Mouse (Mus musculus): ENCODE results near the gene Rnf224.

DNA sequence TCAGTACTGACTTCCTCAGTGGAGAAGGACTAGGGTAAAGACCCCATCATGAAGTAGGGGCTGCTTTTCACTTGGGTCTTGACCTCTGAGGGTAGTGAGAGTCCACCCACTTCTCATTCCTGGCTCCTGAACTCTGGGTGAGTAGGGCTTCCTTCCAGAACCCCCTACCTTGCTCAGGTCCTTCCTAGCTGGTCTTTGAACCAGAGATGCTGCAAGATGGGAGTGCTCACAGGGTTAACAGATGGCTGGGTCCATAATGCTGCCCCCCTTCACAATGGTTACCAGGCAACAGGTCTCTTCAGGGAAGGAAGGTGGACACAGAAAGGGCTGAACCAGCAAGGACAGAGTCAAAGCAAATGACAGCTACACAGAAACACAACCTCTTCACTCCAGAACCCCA lies 18.1 kb downstream of the Rnf224 start, which contains the start of gene Fam166a:
- TF ChIP-seq CTCF (IDR thresholded peaks at IDR 0.05; ENCODE audit: insufficient read depth, low read depth, low read length) (no peak), POLR2A (IDR thresholded peaks at IDR 0.05; ENCODE audit: insufficient read depth, low read depth, low read length) (no peak)

Data from olfactory bulb, adult 2 months (tissue).